Mouse (Mus musculus): Measurements from ENCODE around the gene Gxylt1. TPM values are rescaled to one million over a fixed set of nuclear protein-coding genes. Genes with fewer than 3 reads are reported as not detected.

The Gxylt1 gene
- total and polyA plus RNA-seq, 2 experiments: 1.4 to 5.7 TPM

GRCm38 (mm10) chr15:93226930-93227763 lies 47.8 kb downstream of the Gxylt1 start:
- Histone ChIP-seq H3K27ac (replicated peaks; ENCODE audit: insufficient read depth, low read depth, low read length) (no peak overlapping the region), H3K4me1 (ENCODE audit: control insufficient read depth, insufficient read depth, low read length) (no peaks in the 10 kb centered on the region), H3K79me2 (ENCODE audit: control insufficient read depth, insufficient read depth, low read length) (no peaks in the 10 kb centered on the region), H3K4me3 (ENCODE audit: insufficient read depth, low read depth, low read length) (no peak overlapping the region), H3K9ac (ENCODE audit: low read depth, low read length) (no peak overlapping the region), H3K36me3 (ENCODE audit: control insufficient read depth, insufficient read depth, low read length) (no peaks in the 10 kb centered on the region), H3K27me3 (ENCODE audit: control insufficient read depth, insufficient read depth, low read length) (no peaks in the 10 kb centered on the region)
- TF ChIP-seq CTCF (IDR thresholded peaks at IDR 0.05; ENCODE audit: low read depth, low read length): no peak
- TF ChIP-seq POLR2A (IDR thresholded peaks at IDR 0.05; ENCODE audit: extremely low read depth, insufficient read depth, low read length): no peak
- 91% methylated on average over 10 of the region's 10 CpGs for WGBS
- DNase-seq (ENCODE audit: extremely low read depth, low read depth, low spot score): no peak

- TF ChIP-seq CTCF (IDR thresholded peaks at IDR 0.05; ENCODE audit: low read depth, low read length): peak; percentile 41; the same call in 1 of the 2 replicates
- TF ChIP-seq POLR2A (IDR thresholded peaks at IDR 0.05; ENCODE audit: extremely low read depth, insufficient read depth, low read length): no peak
- H3K27ac ChIP-seq (replicated peaks; ENCODE audit: insufficient read depth, low read depth, low read length): no peak overlapping the region
- H3K9ac ChIP-seq (ENCODE audit: low read depth, low read length): no peak overlapping the region
- no peaks in the 10 kb centered on the region for H3K79me2 ChIP-seq (ENCODE audit: control insufficient read depth, insufficient read depth, low read length)
- WGBS: 58% methylated on average over 7 of the region's 7 CpGs
- H3K4me3 ChIP-seq (ENCODE audit: insufficient read depth, low read depth, low read length): no peak overlapping the region
- no peaks in the 10 kb centered on the region for H3K4me1 ChIP-seq (ENCODE audit: control insufficient read depth, insufficient read depth, low read length)
- DNase-seq (ENCODE audit: extremely low read depth, low read depth, low spot score): no peak
- H3K36me3 ChIP-seq (ENCODE audit: control insufficient read depth, insufficient read depth, low read length): no peaks in the 10 kb centered on the region
- no peaks in the 10 kb centered on the region for H3K27me3 ChIP-seq (ENCODE audit: control insufficient read depth, insufficient read depth, low read length)
Measured at GRCm38 (mm10) chr15:93222475-93222874, 52.5 kb downstream of the Gxylt1 start.

GRCm38 (mm10) chr15:93212617-93213016 lies 62.4 kb downstream of the Gxylt1 start:
- Histone ChIP-seq H3K27me3 (ENCODE audit: control insufficient read depth, insufficient read depth, low read length) (no peaks in the 10 kb centered on the region), H3K4me3 (ENCODE audit: insufficient read depth, low read depth, low read length) (no peak overlapping the region), H3K27ac (replicated peaks; ENCODE audit: insufficient read depth, low read depth, low read length) (no peak overlapping the region), H3K4me1 (ENCODE audit: control insufficient read depth, insufficient read depth, low read length) (no peaks in the 10 kb centered on the region), H3K79me2 (ENCODE audit: control insufficient read depth, insufficient read depth, low read length) (no peaks in the 10 kb centered on the region), H3K36me3 (ENCODE audit: control insufficient read depth, insufficient read depth, low read length) (no peaks in the 10 kb centered on the region), H3K9ac (ENCODE audit: low read depth, low read length) (no peak overlapping the region)
- DNase-seq (ENCODE audit: extremely low read depth, low read depth, low spot score): no peak
- WGBS: 84% methylated on average over 9 of the region's 9 CpGs
- no peak for TF ChIP-seq CTCF (IDR thresholded peaks at IDR 0.05; ENCODE audit: low read depth, low read length)
- TF ChIP-seq POLR2A (IDR thresholded peaks at IDR 0.05; ENCODE audit: extremely low read depth, insufficient read depth, low read length): no peak

GRCm38 (mm10) chr15:93204861-93205260 lies 70.1 kb downstream of the Gxylt1 start:
- H3K36me3 ChIP-seq (ENCODE audit: control insufficient read depth, insufficient read depth, low read length): no peaks in the 10 kb centered on the region
- no peak overlapping the region for H3K9ac ChIP-seq (ENCODE audit: low read depth, low read length)
- TF ChIP-seq POLR2A (IDR thresholded peaks at IDR 0.05; ENCODE audit: extremely low read depth, insufficient read depth, low read length) (no peak), CTCF (IDR thresholded peaks at IDR 0.05; ENCODE audit: low read depth, low read length) (no peak)
- no peaks in the 10 kb centered on the region for H3K27me3 ChIP-seq (ENCODE audit: control insufficient read depth, insufficient read depth, low read length)
- no peaks in the 10 kb centered on the region for H3K4me1 ChIP-seq (ENCODE audit: control insufficient read depth, insufficient read depth, low read length)
- no peak for DNase-seq (ENCODE audit: extremely low read depth, low read depth, low spot score)
- H3K4me3 ChIP-seq (ENCODE audit: insufficient read depth, low read depth, low read length): no peak overlapping the region
- WGBS: 89% methylated on average over 1 of the region's 1 CpGs
- H3K27ac ChIP-seq (replicated peaks; ENCODE audit: insufficient read depth, low read depth, low read length): no peak overlapping the region
- H3K79me2 ChIP-seq (ENCODE audit: control insufficient read depth, insufficient read depth, low read length): no peaks in the 10 kb centered on the region

GRCm38 (mm10) chr15:93201956-93202355 lies 73.0 kb downstream of the Gxylt1 start:
- no peaks in the 10 kb centered on the region for H3K36me3 ChIP-seq (ENCODE audit: control insufficient read depth, insufficient read depth, low read length)
- no peaks in the 10 kb centered on the region for H3K79me2 ChIP-seq (ENCODE audit: control insufficient read depth, insufficient read depth, low read length)
- no peak overlapping the region for H3K27ac ChIP-seq (replicated peaks; ENCODE audit: insufficient read depth, low read depth, low read length)
- WGBS: 10% methylated on average over 5 of the region's 5 CpGs
- H3K9ac ChIP-seq (ENCODE audit: low read depth, low read length): no peak overlapping the region
- H3K27me3 ChIP-seq (ENCODE audit: control insufficient read depth, insufficient read depth, low read length): no peaks in the 10 kb centered on the region
- no peaks in the 10 kb centered on the region for H3K4me1 ChIP-seq (ENCODE audit: control insufficient read depth, insufficient read depth, low read length)
- H3K4me3 ChIP-seq (ENCODE audit: insufficient read depth, low read depth, low read length): no peak overlapping the region
- DNase-seq (ENCODE audit: extremely low read depth, low read depth, low spot score): peak; percentile 41
- no peak for TF ChIP-seq CTCF (IDR thresholded peaks at IDR 0.05; ENCODE audit: low read depth, low read length)

Data from liver, adult 2 months (tissue).